Mouse (Mus musculus) c-Kit-positive CD71-positive TER-119-positive erythroid progenitor cells, embryonic 14.5 days (primary cell): ENCODE measurements around the gene Gm17455.
A peak's percentile ranks its signal among the peaks of the same experiment; 100 is the strongest.

Source experiments
- DNase-seq: peaks from one replicate; pipeline ENCODE4 v3.0.0-alpha.2; 2013; ENCODE audit warnings: low spot score

Gene Gm17455

GRCm38 (mm10) chr10:60399449-60399848, at the start of gene Gm17455:
Gene Gm17455 (plus strand): TSS chr10:60399726.
- no peak for DNase-seq

GRCm38 (mm10) chr10:60350077-60350804, 49.3 kb upstream of the Gm17455 start:
- DNase-seq, result no peak

GRCm38 (mm10) chr10:60350805-60351167, 48.7 kb upstream of the Gm17455 start:
- DNase-seq, result peak; percentile 83

GRCm38 (mm10) chr10:60351248-60351647, 48.3 kb upstream of the Gm17455 start:
- DNase-seq, result no peak

- no peak for DNase-seq
Measured at GRCm38 (mm10) chr10:60351761-60352455, 47.6 kb upstream of the Gm17455 start.

- no peak for DNase-seq
Measured at GRCm38 (mm10) chr10:60353241-60354002, 46.1 kb upstream of the Gm17455 start.

- DNase-seq, result no peak
Measured at GRCm38 (mm10) chr10:60354003-60354325, 45.6 kb upstream of the Gm17455 start.

GRCm38 (mm10) chr10:60354881-60355677, 44.4 kb upstream of the Gm17455 start:
- no peak for DNase-seq

GRCm38 (mm10) chr10:60357441-60357840, 42.1 kb upstream of the Gm17455 start:
- DNase-seq, result no peak

- no peak for DNase-seq
Measured at GRCm38 (mm10) chr10:60357901-60358300, 41.6 kb upstream of the Gm17455 start.

- no peak for DNase-seq
Measured at GRCm38 (mm10) chr10:60358776-60359175, 40.8 kb upstream of the Gm17455 start.

GRCm38 (mm10) chr10:60361615-60362309, 37.8 kb upstream of the Gm17455 start:
- DNase-seq, result no peak

GRCm38 (mm10) chr10:60362310-60362628, 37.3 kb upstream of the Gm17455 start:
- DNase-seq, result no peak

- DNase-seq, result no peak
Measured at GRCm38 (mm10) chr10:60363426-60363825, 36.1 kb upstream of the Gm17455 start.

- DNase-seq, result no peak
Measured at GRCm38 (mm10) chr10:60367145-60367544, 32.4 kb upstream of the Gm17455 start.

- no peak for DNase-seq
Measured at GRCm38 (mm10) chr10:60367904-60368303, 31.6 kb upstream of the Gm17455 start.

- DNase-seq, result no peak
Measured at GRCm38 (mm10) chr10:60369405-60369804, 30.1 kb upstream of the Gm17455 start.

GRCm38 (mm10) chr10:60370098-60370497, 29.4 kb upstream of the Gm17455 start:
- DNase-seq, result no peak

- no peak for DNase-seq
Measured at GRCm38 (mm10) chr10:60370601-60371061, 28.9 kb upstream of the Gm17455 start.

- no peak for DNase-seq
Measured at GRCm38 (mm10) chr10:60371596-60372386, 27.7 kb upstream of the Gm17455 start.

GRCm38 (mm10) chr10:60373543-60373936, 26.0 kb upstream of the Gm17455 start:
- DNase-seq, result no peak
